In genomic region chr17:27656011-27656399, GRCm38 (mm10) we compare ENCODE assay signal across 9 mouse cellular contexts. TPM values are rescaled to one million over a fixed set of nuclear protein-coding genes. Genes with fewer than 3 reads are reported as not detected.
A peak's percentile ranks its signal among the peaks of the same experiment; 100 is the strongest.
DNase-seq lines count a peak whose midpoint lies in the region; ATAC-seq and TF ChIP-seq lines count a peak whose summit lies in the region.
"Had no signal": no experiment of that assay in that cellular context is flagged by ENCODE, and none has a peak within 500 bp of the region (broad histone marks: within the 10 kb centered on the region; RNA-seq: fewer than 3 reads in every experiment).

No protein-coding gene starts in this region.

- H3K9ac ChIP-seq in kidney, embryonic 14.5 days (ENCODE audit: low read depth, low read length): peak overlapping the region; percentile 45; the same call in 1 of the 2 replicates
- H3K9ac ChIP-seq in neural tube, embryonic 15.5 days (replicated peaks): peak overlapping the region; percentile 81

- no peak overlapping the region for H3K27ac ChIP-seq in kidney, embryonic 14.5 days (ENCODE audit: low read depth, low read length)
- H3K27ac ChIP-seq in kidney, adult 2 months (ENCODE audit: insufficient read depth, low read depth, low read length): no peak overlapping the region
- H3K27ac ChIP-seq in hindbrain, embryonic 10.5 days: peak overlapping the region; percentile 54; the same call in 1 of the 2 replicates
- H3K27ac ChIP-seq in neural tube, embryonic 15.5 days (replicated peaks): peak overlapping the region; percentile 77
- H3K27ac ChIP-seq: macrophage had no signal

- 0 out of 2 replicates have a peak, but pooled peaks have one; percentile 21 for ATAC-seq in kidney, embryonic 14.5 days (ENCODE audit: low FRiP score, low TSS enrichment)
- peak; percentile 25 for ATAC-seq in neural tube, embryonic 15.5 days (ENCODE audit: low FRiP score)

- H3K9me3 ChIP-seq in kidney, embryonic 14.5 days (ENCODE audit: control insufficient read depth, low read length): peaks cover 2% of the 10 kb centered on the region; the same call in 1 of the 2 replicates
- no peaks in the 10 kb centered on the region for H3K9me3 ChIP-seq in hindbrain, embryonic 10.5 days
- no peaks in the 10 kb centered on the region for H3K9me3 ChIP-seq in neural tube, embryonic 15.5 days (replicated peaks)

- DNase-seq in kidney, adult 2 months: no peak
- peak; percentile 81 to 85 for DNase-seq in cerebellum, postnatal 14 days
- DNase-seq in hindbrain, embryonic 10.5 days (ENCODE audit: low spot score): peak; percentile 29
- DNase-seq in left cerebral cortex, postnatal 4 days: peak; percentile 66
- no peak for DNase-seq in testis, postnatal 14 days (ENCODE audit: low spot score)
- no peak for DNase-seq in adrenal gland, postnatal 36 days

- WGBS in kidney, embryonic 14.5 days: 1% methylated on average over 14 of the region's 14 CpGs
- WGBS in kidney, adult 2 months: 11% methylated on average over 14 of the region's 14 CpGs
- 3% methylated on average over 14 of the region's 14 CpGs for WGBS in hindbrain, embryonic 10.5 days
- 3% methylated on average over 14 of the region's 14 CpGs for WGBS in neural tube, embryonic 15.5 days

- H3K27me3 ChIP-seq in kidney, embryonic 14.5 days (ENCODE audit: control insufficient read depth, insufficient read depth, low read length): peaks cover 24% of the 10 kb centered on the region
- peaks cover 4% of the 10 kb centered on the region; the same call in 1 of the 2 replicates for H3K27me3 ChIP-seq in kidney, adult 2 months (replicated peaks; ENCODE audit: control insufficient read depth, insufficient read depth, low read length)
- peaks cover 47% of the 10 kb centered on the region for H3K27me3 ChIP-seq in hindbrain, embryonic 10.5 days (ENCODE audit: insufficient read depth, poor library complexity, severe bottlenecking)
- H3K27me3 ChIP-seq in neural tube, embryonic 15.5 days (replicated peaks): no peaks in the 10 kb centered on the region

- H3K36me3 ChIP-seq in kidney, embryonic 14.5 days (ENCODE audit: control insufficient read depth, insufficient read depth, low read length): no peaks in the 10 kb centered on the region
- no peaks in the 10 kb centered on the region for H3K36me3 ChIP-seq in kidney, adult 2 months (ENCODE audit: control insufficient read depth, insufficient read depth, low read length)
- H3K36me3 ChIP-seq in hindbrain, embryonic 10.5 days: no peaks in the 10 kb centered on the region
- no peaks in the 10 kb centered on the region for H3K36me3 ChIP-seq in neural tube, embryonic 15.5 days

- TF ChIP-seq CTCF in kidney, adult 2 months (conservative IDR thresholded peaks at IDR 0.05; ENCODE audit: insufficient read depth, insufficient read length, low read depth, low read length): no peak

- TF ChIP-seq POLR2A in kidney, adult 2 months (IDR thresholded peaks at IDR 0.05; ENCODE audit: low read depth, low read length): no peak

- H3K4me2 ChIP-seq in kidney, embryonic 14.5 days (replicated peaks; ENCODE audit: low read depth, low read length): peak overlapping the region; percentile 83
- H3K4me2 ChIP-seq in neural tube, embryonic 15.5 days: peak overlapping the region; percentile 73

- intact Hi-C loops in left cerebral cortex, postnatal 4 days (cut with DNase I): no loop called here

- peaks cover 7% of the 10 kb centered on the region; the same call in 1 of the 2 replicates for H3K4me1 ChIP-seq in kidney, embryonic 14.5 days (ENCODE audit: control insufficient read depth, insufficient read depth, low read length)
- H3K4me1 ChIP-seq in kidney, adult 2 months (ENCODE audit: control insufficient read depth, insufficient read depth, low read length): no peaks in the 10 kb centered on the region
- peaks cover 28% of the 10 kb centered on the region for H3K4me1 ChIP-seq in hindbrain, embryonic 10.5 days (replicated peaks)
- peaks cover 29% of the 10 kb centered on the region for H3K4me1 ChIP-seq in neural tube, embryonic 15.5 days

- peak overlapping the region; percentile 48 for H3K4me3 ChIP-seq in kidney, embryonic 14.5 days (ENCODE audit: low read length)
- no peak overlapping the region for H3K4me3 ChIP-seq in kidney, adult 2 months (ENCODE audit: insufficient read depth, low read depth, low read length)
- peak overlapping the region; percentile 67 for H3K4me3 ChIP-seq in hindbrain, embryonic 10.5 days
- peak overlapping the region; percentile 69 for H3K4me3 ChIP-seq in neural tube, embryonic 15.5 days (replicated peaks)

RNA-seq across cellular contexts. Expression of gene Pacsin1, which starts 0.7 kb away (rescaled TPM):
- 1.3 and 1.7 TPM in 2 replicates for polyA plus RNA-seq in kidney, embryonic 14.5 days (2014; fragmentation: Nextera tagmentation; extraction: Ambion mirVana)
- polyA plus RNA-seq in kidney, adult 2 months (2012; rRNA removed): 0.58 and 1.3 TPM in 2 replicates
- polyA plus RNA-seq in hindbrain, embryonic 10.5 days (2016; fragmentation: Nextera tagmentation; extraction: Ambion mirVana): 3.4 and 3.6 TPM in 2 replicates
- total RNA-seq in left cerebral cortex, postnatal 4 days (2021): 10 to 100 TPM; 66.7 to 77.1 TPM
- 62.6 and 66.7 TPM in 2 replicates for polyA plus RNA-seq in neural tube, embryonic 15.5 days (2015; fragmentation: Nextera tagmentation; extraction: Ambion mirVana)
- total RNA-seq in adrenal gland, postnatal 36 days (2021): 1 to 10 TPM; 2.5 to 3.5 TPM

RNA-seq across cellular contexts. Expression of gene Rps10, which starts 19.5 kb away (rescaled TPM):
- 1,163 and 1,521 TPM in 2 replicates for polyA plus RNA-seq in kidney, embryonic 14.5 days (2014; fragmentation: Nextera tagmentation; extraction: Ambion mirVana)
- 814 and 927 TPM in 2 replicates for polyA plus RNA-seq in kidney, adult 2 months (2012; rRNA removed)
- polyA plus RNA-seq in hindbrain, embryonic 10.5 days (2016; fragmentation: Nextera tagmentation; extraction: Ambion mirVana): 827 and 832 TPM in 2 replicates
- 100 to 1,000 TPM; 695 to 751 TPM for total RNA-seq in left cerebral cortex, postnatal 4 days (2021)
- polyA plus RNA-seq in neural tube, embryonic 15.5 days (2015; fragmentation: Nextera tagmentation; extraction: Ambion mirVana): 483 and 558 TPM in 2 replicates
- total RNA-seq in adrenal gland, postnatal 36 days (2021): 1,000 to 10,000 TPM in 1 of 2 experiments, 100 to 1,000 TPM in 1; 945 to 1,005 TPM

RNA-seq across cellular contexts. Expression of gene RPS10-NUDT3, which starts 21.0 kb away (rescaled TPM):
- polyA plus RNA-seq in kidney, embryonic 14.5 days (2014; fragmentation: Nextera tagmentation; extraction: Ambion mirVana): not detected in 2 replicates
- polyA plus RNA-seq in kidney, adult 2 months (2012; rRNA removed): not detected in 2 replicates
- polyA plus RNA-seq in hindbrain, embryonic 10.5 days (2016; fragmentation: Nextera tagmentation; extraction: Ambion mirVana): 0.86 TPM in 1 of 2 replicates, not detected in the other
- not detected for total RNA-seq in left cerebral cortex, postnatal 4 days (2021)
- not detected in 2 replicates for polyA plus RNA-seq in neural tube, embryonic 15.5 days (2015; fragmentation: Nextera tagmentation; extraction: Ambion mirVana)
- not detected for total RNA-seq in adrenal gland, postnatal 36 days (2021)
- polyA plus RNA-seq: macrophage had no signal

RNA-seq across cellular contexts. Expression of gene Nudt3, which starts 32.7 kb away (rescaled TPM):
- 32.2 and 74.9 TPM in 2 replicates for polyA plus RNA-seq in kidney, embryonic 14.5 days (2014; fragmentation: Nextera tagmentation; extraction: Ambion mirVana)
- 61.4 and 69.9 TPM in 2 replicates for polyA plus RNA-seq in kidney, adult 2 months (2012; rRNA removed)
- polyA plus RNA-seq in hindbrain, embryonic 10.5 days (2016; fragmentation: Nextera tagmentation; extraction: Ambion mirVana): 90.6 and 145 TPM in 2 replicates
- total RNA-seq in left cerebral cortex, postnatal 4 days (2021): 100 to 1,000 TPM; 506 to 527 TPM
- polyA plus RNA-seq in neural tube, embryonic 15.5 days (2015; fragmentation: Nextera tagmentation; extraction: Ambion mirVana): 229 and 253 TPM in 2 replicates
- total RNA-seq in adrenal gland, postnatal 36 days (2021): 100 to 1,000 TPM; 191 to 211 TPM

Comparison
In these comparisons a context has a peak if more than half of its experiments do, and no peak if none do; other contexts are left out.
1. H3K27ac ChIP-seq: peak in hindbrain, embryonic 10.5 days (single experiment) and neural tube, embryonic 15.5 days (single experiment); none in kidney, embryonic 14.5 days (single experiment) and kidney, adult 2 months (single experiment).
2. DNase-seq: peak in cerebellum, postnatal 14 days (2 of 2), hindbrain, embryonic 10.5 days (single experiment) and left cerebral cortex, postnatal 4 days (single experiment); none in kidney, adult 2 months (single experiment), testis, postnatal 14 days (single experiment) and adrenal gland, postnatal 36 days (0 of 2).
3. RNA of gene Pacsin1, which starts 0.7 kb away (polyA plus RNA-seq): 62.6 to 66.7 TPM in neural tube, embryonic 15.5 days; 3.4 to 3.6 TPM in hindbrain, embryonic 10.5 days, 0.58 to 1.3 TPM in kidney, adult 2 months and 1.3 to 1.7 TPM in kidney, embryonic 14.5 days; every median in the first group is over 10 times any median in the second.